Mouse (Mus musculus): ENCODE measurements around the gene Flvcr1. TPM values are rescaled to one million over a fixed set of nuclear protein-coding genes. Genes with fewer than 3 reads are reported as not detected.

The Flvcr1 gene
- polyA plus RNA-seq, 1 experiment from 2014 or later, result 4.4 TPM

- no peak for ATAC-seq (ENCODE audit: insufficient number of reproducible peaks, low FRiP score)
- WGBS, result 82% methylated on average over 3 of the region's 3 CpGs
- Histone ChIP-seq H3K27me3 (replicated peaks) (no peaks in the 10 kb centered on the region), H3K4me3 (no peak overlapping the region), H3K4me1 (replicated peaks) (peaks cover 36% of the 10 kb centered on the region), H3K36me3 (peaks cover 87% of the 10 kb centered on the region), H3K9me3 (replicated peaks) (no peaks in the 10 kb centered on the region), H3K4me2 (no peak overlapping the region), H3K9ac (no peak overlapping the region), H3K27ac (ENCODE audit: poor library complexity, severe bottlenecking) (no peak overlapping the region)
Measured at GRCm38 (mm10) chr1:190962760-190963159, 63.2 kb downstream of the Flvcr1 start.

DNA sequence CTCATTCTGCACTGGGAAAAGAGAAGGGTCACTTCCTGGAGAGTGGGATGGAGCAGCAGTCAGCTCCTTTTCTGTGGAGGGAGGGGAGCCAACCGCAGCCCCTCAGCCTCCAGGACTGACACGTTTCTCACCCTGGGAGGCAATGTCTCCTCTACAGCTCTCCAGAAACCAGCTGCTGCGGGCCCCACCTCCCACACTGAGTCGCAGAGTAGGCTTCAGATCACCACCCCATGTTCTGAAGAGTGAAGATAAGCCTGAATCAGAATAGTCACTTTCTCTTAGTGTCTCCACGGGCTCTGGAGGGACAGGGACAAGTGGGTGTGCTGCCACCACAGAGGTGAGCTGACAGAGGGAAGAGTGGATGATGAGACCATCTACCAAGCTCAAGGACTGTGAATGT lies 67.1 kb downstream of the Flvcr1 start:
- H3K4me3 ChIP-seq, result no peak overlapping the region
- H3K9ac ChIP-seq, result peak overlapping the region; percentile 27; the same call in 1 of the 2 replicates
- peaks cover 32% of the 10 kb centered on the region for H3K4me1 ChIP-seq (replicated peaks)
- no peak overlapping the region for H3K4me2 ChIP-seq
- 37% methylated on average over 5 of the region's 5 CpGs for WGBS
- peaks cover 95% of the 10 kb centered on the region for H3K36me3 ChIP-seq
- ATAC-seq (ENCODE audit: insufficient number of reproducible peaks, low FRiP score), result no peak
- H3K9me3 ChIP-seq (replicated peaks), result no peaks in the 10 kb centered on the region
- H3K27me3 ChIP-seq (replicated peaks), result no peaks in the 10 kb centered on the region
- H3K27ac ChIP-seq (ENCODE audit: poor library complexity, severe bottlenecking), result peak overlapping the region; percentile 43

Other genes starting within 250 kb of the Flvcr1 start
- 11.9 and 13.1 TPM in 2 replicates for gene Rps6kc1, start 114.4 kb downstream of the Flvcr1 start, polyA plus RNA-seq (2016; fragmentation: Nextera tagmentation; extraction: Ambion mirVana)
- 38.2 and 38.3 TPM in 2 replicates for gene Angel2, start 101.0 kb downstream of the Flvcr1 start, polyA plus RNA-seq (2016; fragmentation: Nextera tagmentation; extraction: Ambion mirVana)
- gene Vash2, start 46.9 kb downstream of the Flvcr1 start, polyA plus RNA-seq (2016; fragmentation: Nextera tagmentation; extraction: Ambion mirVana), result 68.6 and 74.0 TPM in 2 replicates
- gene Spata45, start 10.5 kb upstream of the Flvcr1 start, polyA plus RNA-seq (2016; fragmentation: Nextera tagmentation; extraction: Ambion mirVana), result not detected in 2 replicates
- gene Tatdn3, start 36.8 kb upstream of the Flvcr1 start, polyA plus RNA-seq (2016; fragmentation: Nextera tagmentation; extraction: Ambion mirVana), result 19.1 and 22.6 TPM in 2 replicates
- gene Nsl1, start 36.9 kb upstream of the Flvcr1 start, polyA plus RNA-seq (2016; fragmentation: Nextera tagmentation; extraction: Ambion mirVana), result 15.2 and 16.7 TPM in 2 replicates
- gene Batf3, start 71.7 kb upstream of the Flvcr1 start, polyA plus RNA-seq (2016; fragmentation: Nextera tagmentation; extraction: Ambion mirVana), result 2.4 and 4.8 TPM in 2 replicates
- gene Fam71a, start 138.7 kb upstream of the Flvcr1 start, polyA plus RNA-seq (2016; fragmentation: Nextera tagmentation; extraction: Ambion mirVana), result not detected in 2 replicates
- 17.0 and 17.6 TPM in 2 replicates for gene Atf3, start 191.9 kb upstream of the Flvcr1 start, polyA plus RNA-seq (2016; fragmentation: Nextera tagmentation; extraction: Ambion mirVana)

Data from heart, embryonic 12.5 days (tissue).